Mouse (Mus musculus) C2C12 (cell line): ENCODE measurements at regions not wholly inside any gene's neighbourhood (a gene's known extent, or its start where the extent isn't known, plus 50 kb on each side); places are given as distances from the start of the nearest gene placed in this dataset.

Experiments used
- H3K27me3 ChIP-seq: one replicate; pipeline ENCODE4 v1.6.1; 2011; ENCODE audit not compliant: control insufficient read depth, insufficient read depth, insufficient read length
- H3K36me3 ChIP-seq: one replicate; pipeline ENCODE4 v1.6.1; 2011; ENCODE audit not compliant: control insufficient read depth, insufficient read depth
- H3K4me3 ChIP-seq: one replicate; pipeline ENCODE4 v1.5.1; 2011; ENCODE audit warnings: mild to moderate bottlenecking, control low read depth; ENCODE audit not compliant: poor library complexity, insufficient read depth, severe bottlenecking
- H3K79me2 ChIP-seq: one replicate; pipeline ENCODE4 v1.6.1; 2011; ENCODE audit not compliant: control insufficient read depth, insufficient read depth
- H3K79me3 ChIP-seq: one replicate; pipeline ENCODE4 v1.6.1; 2011; ENCODE audit warnings: low read depth, control low read depth
- H3ac ChIP-seq: one replicate; pipeline ENCODE3; 2011; ENCODE audit warnings: low read depth; ENCODE audit not compliant: control insufficient read depth, insufficient read length
- CEBPB ChIP-seq: IDR thresholded peaks from one replicate; pipeline ENCODE4 v1.6.1; 2011; ENCODE audit warnings: low read depth, mild to moderate bottlenecking, control low read depth, moderate library complexity
- CTCF ChIP-seq: IDR thresholded peaks from one replicate; pipeline ENCODE4 v1.5.1; 2011; ENCODE audit not compliant: control insufficient read depth, insufficient read depth, insufficient read length
- FOSL1 ChIP-seq: IDR thresholded peaks from one replicate; pipeline ENCODE4 v1.8.0; 2011; ENCODE audit warnings: mild to moderate bottlenecking, low read length; ENCODE audit not compliant: poor library complexity, insufficient read depth, severe bottlenecking
- MAX ChIP-seq: IDR thresholded peaks from one replicate; pipeline ENCODE4 v1.6.1; 2011; ENCODE audit warnings: mild to moderate bottlenecking, control low read depth
- MYOD1 ChIP-seq: IDR thresholded peaks from one replicate; pipeline ENCODE4 v1.6.1; 2011; ENCODE audit warnings: low read depth; ENCODE audit not compliant: control insufficient read depth, insufficient read length
- MYOG ChIP-seq: IDR thresholded peaks from one replicate; pipeline ENCODE4 v1.6.1; 2011; ENCODE audit not compliant: control insufficient read depth, insufficient read length; ENCODE audit errors: extremely low read depth
- USF1 ChIP-seq: IDR thresholded peaks from one replicate; pipeline ENCODE4 v1.6.1; 2011; ENCODE audit warnings: low read depth, mild to moderate bottlenecking, control low read depth, moderate library complexity

DNA sequence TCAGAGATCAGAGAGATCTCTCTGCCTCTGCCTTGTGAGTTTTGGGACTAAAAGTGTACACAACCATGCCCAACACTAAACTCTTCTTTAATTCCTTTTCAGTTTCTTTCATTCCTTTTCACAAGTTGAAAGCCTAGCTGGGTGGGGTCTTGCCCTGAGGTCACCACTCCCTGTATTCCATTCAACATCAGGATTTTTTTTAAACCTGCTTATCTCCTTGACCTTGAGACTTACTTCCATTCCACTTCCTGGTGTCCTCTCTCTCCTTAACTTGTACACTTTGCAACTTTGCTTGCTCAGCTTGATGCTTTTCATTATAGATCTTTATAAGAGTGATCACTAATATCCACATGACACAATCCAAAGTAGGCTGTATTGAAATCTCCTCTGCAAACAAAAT is 371.2 kb downstream of the Serpinb8 start:
- Histone ChIP-seq H3K79me3 (no peaks in the 10 kb centered on the region), H3K79me2 (no peaks in the 10 kb centered on the region), H3K27me3 (no peaks in the 10 kb centered on the region), H3ac (no peak overlapping the region), H3K4me3 (no peak overlapping the region), H3K36me3 (no peaks in the 10 kb centered on the region)
- TF ChIP-seq MYOG (no peak), USF1 (no peak), MAX (no peak), MYOD1 (no peak), CEBPB (no peak), CTCF (no peak), FOSL1 (no peak)

DNA sequence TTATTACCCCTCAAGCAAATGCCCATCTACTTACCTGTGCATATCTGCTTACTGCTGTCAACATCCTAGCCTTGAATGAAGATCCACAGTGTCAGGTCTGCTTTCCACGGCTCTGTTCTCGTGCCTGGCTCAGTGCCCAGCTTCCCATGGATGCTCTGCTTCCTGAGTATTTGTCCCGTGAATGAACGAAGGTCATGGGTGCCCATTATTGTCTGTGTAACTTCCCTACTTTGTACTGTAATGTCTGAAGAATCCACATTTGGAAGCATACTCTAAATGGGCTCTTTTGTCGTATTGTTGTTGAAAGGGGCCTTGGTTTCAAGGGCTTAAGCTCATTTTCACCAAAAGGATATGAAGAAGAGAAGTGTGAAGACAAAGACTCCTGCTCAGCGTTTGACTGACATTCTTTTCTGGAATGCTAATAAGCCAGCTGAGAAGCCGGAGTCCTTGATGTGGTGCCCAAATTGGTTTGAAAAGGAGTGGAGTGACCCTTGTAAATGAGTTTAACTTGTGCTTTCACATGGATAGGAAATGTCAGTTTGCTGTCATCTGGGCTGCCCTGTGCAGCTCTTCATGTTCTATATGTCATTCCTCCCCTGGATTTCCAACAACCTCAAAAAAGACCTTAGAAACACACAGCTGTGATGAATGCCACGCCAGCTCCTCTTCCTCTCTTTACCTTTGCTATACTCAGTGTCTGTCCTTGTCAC is 386.0 kb downstream of the Serpinb8 start:
- TF ChIP-seq MYOG (no peak), USF1 (no peak), MAX (no peak), CEBPB (no peak), FOSL1 (no peak), CTCF (no peak), MYOD1 (no peak)
- no peaks in the 10 kb centered on the region for H3K36me3 ChIP-seq
- no peaks in the 10 kb centered on the region for H3K27me3 ChIP-seq
- no peaks in the 10 kb centered on the region for H3K79me2 ChIP-seq
- H3K4me3 ChIP-seq: no peak overlapping the region
- no peak overlapping the region for H3ac ChIP-seq
- no peaks in the 10 kb centered on the region for H3K79me3 ChIP-seq

DNA sequence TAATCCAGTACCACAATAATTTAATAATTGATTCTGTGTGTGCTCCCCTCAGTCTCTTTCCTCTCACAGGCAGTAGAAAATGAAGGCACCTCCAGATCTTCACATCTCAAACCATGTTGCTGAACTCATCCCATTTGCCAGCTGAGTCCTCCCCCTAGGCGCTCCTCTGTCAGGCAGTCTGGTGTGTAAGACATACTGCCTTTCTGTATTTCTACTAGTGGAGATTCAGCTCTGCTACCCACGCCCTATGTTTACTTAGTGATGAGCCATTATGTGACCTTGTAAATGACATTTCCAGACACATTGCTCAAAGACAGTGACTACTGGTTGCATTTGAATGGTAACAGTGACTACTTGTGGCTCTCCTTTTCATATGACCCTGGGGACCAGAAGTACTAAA is 387.9 kb downstream of the Serpinb8 start:
- Histone ChIP-seq H3K79me3 (no peaks in the 10 kb centered on the region), H3K27me3 (no peaks in the 10 kb centered on the region), H3K4me3 (no peak overlapping the region), H3K79me2 (no peaks in the 10 kb centered on the region), H3K36me3 (no peaks in the 10 kb centered on the region), H3ac (no peak overlapping the region)
- no peak for TF ChIP-seq MAX

DNA sequence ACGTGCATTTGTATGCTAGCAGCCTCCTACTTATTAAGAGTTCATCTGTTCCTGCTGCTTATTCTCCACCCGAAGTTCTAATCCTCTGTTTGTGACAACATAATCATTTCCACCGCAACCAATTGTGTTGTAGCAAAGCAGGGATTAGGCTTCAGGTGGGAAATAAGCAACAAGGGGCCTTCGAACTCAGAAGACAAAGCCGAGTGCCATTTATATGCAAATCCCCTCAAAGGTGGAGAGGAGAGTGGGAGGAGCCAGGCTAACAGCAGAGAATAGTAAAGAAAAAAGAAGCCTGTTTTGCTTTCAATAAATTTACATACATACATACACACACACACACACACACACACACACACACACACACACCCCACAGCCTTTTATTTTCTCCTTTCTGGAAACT is 388.6 kb downstream of the Serpinb8 start:
- no peaks in the 10 kb centered on the region for H3K79me3 ChIP-seq
- no peaks in the 10 kb centered on the region for H3K27me3 ChIP-seq
- no peaks in the 10 kb centered on the region for H3K79me2 ChIP-seq
- no peak overlapping the region for H3ac ChIP-seq
- no peaks in the 10 kb centered on the region for H3K36me3 ChIP-seq
- H3K4me3 ChIP-seq: no peak overlapping the region
- TF ChIP-seq USF1 (no peak), MYOD1 (no peak), CEBPB (no peak), MYOG (no peak), CTCF (no peak), MAX (no peak), FOSL1 (no peak)

DNA sequence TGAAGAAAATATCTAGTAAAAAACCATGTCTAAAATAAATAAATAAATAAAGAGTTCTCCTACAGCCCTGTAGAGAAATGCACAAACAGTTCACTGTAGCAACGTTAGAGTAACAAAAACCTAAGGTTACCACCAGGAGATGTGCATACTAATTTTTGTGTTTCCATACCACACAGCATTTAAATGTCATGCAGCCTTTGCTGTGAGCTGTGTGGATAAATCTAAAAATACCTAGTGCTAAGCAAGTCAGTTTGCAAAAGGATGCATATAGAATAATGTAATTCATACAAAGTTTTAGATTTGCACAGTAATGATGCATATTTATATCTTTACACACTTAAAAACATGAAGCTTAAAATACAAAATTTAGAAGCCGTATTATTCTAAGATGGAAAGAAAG is 395.8 kb downstream of the Serpinb8 start:
- Histone ChIP-seq H3K27me3 (no peaks in the 10 kb centered on the region), H3K4me3 (no peak overlapping the region), H3ac (no peak overlapping the region), H3K79me3 (no peaks in the 10 kb centered on the region), H3K36me3 (no peaks in the 10 kb centered on the region), H3K79me2 (no peaks in the 10 kb centered on the region)
- TF ChIP-seq CEBPB: no peak
- no peak for TF ChIP-seq MYOD1
- no peak for TF ChIP-seq USF1
- TF ChIP-seq MAX: no peak
- TF ChIP-seq CTCF: no peak
- no peak for TF ChIP-seq FOSL1
- no peak for TF ChIP-seq MYOG

DNA sequence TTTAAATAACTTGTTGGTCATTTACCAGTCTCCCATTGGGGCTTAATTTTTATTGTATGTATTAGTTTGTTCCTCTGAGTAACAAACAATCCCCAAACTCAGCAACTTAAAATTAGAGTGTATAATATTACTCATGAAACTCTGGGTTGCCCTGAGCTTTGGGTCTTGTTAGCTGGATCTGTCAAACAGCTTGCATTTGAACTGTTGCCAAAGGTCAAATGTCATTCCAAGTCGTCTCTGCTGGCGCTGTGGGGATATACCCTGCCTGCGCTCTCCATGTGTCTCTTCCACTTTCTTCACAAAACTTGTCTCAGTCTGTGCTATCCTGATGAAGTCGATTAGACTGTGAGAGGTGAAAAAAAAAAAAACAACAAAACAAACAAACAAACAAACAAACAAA is 398.3 kb downstream of the Serpinb8 start:
- Histone ChIP-seq H3K36me3 (no peaks in the 10 kb centered on the region), H3K27me3 (no peaks in the 10 kb centered on the region), H3ac (no peak overlapping the region), H3K79me2 (no peaks in the 10 kb centered on the region), H3K79me3 (no peaks in the 10 kb centered on the region), H3K4me3 (no peak overlapping the region)
- TF ChIP-seq CEBPB: no peak
- no peak for TF ChIP-seq MYOG
- no peak for TF ChIP-seq FOSL1
- no peak for TF ChIP-seq MYOD1
- TF ChIP-seq MAX: no peak
- TF ChIP-seq USF1: no peak
- TF ChIP-seq CTCF: no peak
